Mouse (Mus musculus) midbrain, embryonic 13.5 days (tissue): ENCODE data around the gene Tm7sf3. TPM values are rescaled to one million over a fixed set of nuclear protein-coding genes. Genes with fewer than 3 reads are reported as not detected.

Source experiments
- ATAC-seq: fragments of 200-750 bp; cut with Nextera tagmentation; 2 replicates; pipeline ENCODE4 v1.8.0; 2017; ENCODE audit warnings: mild to moderate bottlenecking, moderate TSS enrichment, moderate library complexity
- H3K27ac ChIP-seq: fragments of 300-500 bp; sonication (generic); 2 replicates; pipeline ENCODE4 v1.5.1; 2015; ENCODE audit warnings: inconsistent platforms, mild to moderate bottlenecking, moderate library complexity
- H3K27me3 ChIP-seq: fragments of 300-500 bp; sonication (generic); 2 replicates; pipeline ENCODE4 v1.6.1; 2015; ENCODE audit warnings: mild to moderate bottlenecking, inconsistent platforms
- H3K36me3 ChIP-seq: fragments of 300-500 bp; sonication (generic); 2 replicates; pipeline ENCODE4 v1.6.1; 2015; ENCODE audit warnings: mild to moderate bottlenecking, inconsistent platforms
- H3K4me1 ChIP-seq: fragments of 300-500 bp; sonication (generic); replicated peaks from 2 replicates; pipeline ENCODE4 v1.6.1; 2015; ENCODE audit warnings: inconsistent platforms
- H3K4me2 ChIP-seq: fragments of 300-500 bp; sonication (generic); replicated peaks from 2 replicates; pipeline ENCODE4 v1.6.1; 2015; ENCODE audit warnings: moderate library complexity, mild to moderate bottlenecking, inconsistent platforms
- H3K4me3 ChIP-seq: fragments of 300-500 bp; sonication (generic); replicated peaks from 2 replicates; pipeline ENCODE4 v1.5.1; 2015; ENCODE audit warnings: mild to moderate bottlenecking, inconsistent platforms
- H3K9ac ChIP-seq: fragments of 300-500 bp; sonication (generic); replicated peaks from 2 replicates; pipeline ENCODE4 v1.6.1; 2015; ENCODE audit warnings: mild to moderate bottlenecking, inconsistent platforms
- H3K9me3 ChIP-seq: fragments of 300-500 bp; sonication (generic); 2 replicates; pipeline ENCODE4 v1.6.1; 2016; ENCODE audit warnings: mild to moderate bottlenecking, inconsistent platforms
- WGBS: fragments of 180-500 bp; shearing (Covaris S2); methylation state at CpG from one replicate; pipeline ENCODE4 v1.1.7; 2015; 5-methylcytosine and 5-hydroxymethylcytosine counted together
- polyA plus RNA-seq: library from polyadenylated mRNA; unstranded; fragments of >200 nt; fragmentation: Nextera tagmentation; extraction: Ambion mirVana; gene quantifications from 2 replicates; pipeline ENCODE4 v1.2.1, GENCODE M21; 2015

The Tm7sf3 gene
- polyA plus RNA-seq, 1 experiment from 2014 or later, result 22.2 TPM

- no peak for ATAC-seq
- Histone ChIP-seq H3K9me3 (no peaks in the 10 kb centered on the region), H3K4me2 (no peak overlapping the region), H3K9ac (no peak overlapping the region), H3K27ac (no peak overlapping the region), H3K4me3 (no peak overlapping the region), H3K4me1 (no peaks in the 10 kb centered on the region), H3K27me3 (no peaks in the 10 kb centered on the region), H3K36me3 (peaks cover 26% of the 10 kb centered on the region)
- 93% methylated on average over 2 of the region's 2 CpGs for WGBS
Observed at GRCm38 (mm10) chr6:146650013-146650412, 7.4 kb upstream of the Tm7sf3 start.

DNA sequence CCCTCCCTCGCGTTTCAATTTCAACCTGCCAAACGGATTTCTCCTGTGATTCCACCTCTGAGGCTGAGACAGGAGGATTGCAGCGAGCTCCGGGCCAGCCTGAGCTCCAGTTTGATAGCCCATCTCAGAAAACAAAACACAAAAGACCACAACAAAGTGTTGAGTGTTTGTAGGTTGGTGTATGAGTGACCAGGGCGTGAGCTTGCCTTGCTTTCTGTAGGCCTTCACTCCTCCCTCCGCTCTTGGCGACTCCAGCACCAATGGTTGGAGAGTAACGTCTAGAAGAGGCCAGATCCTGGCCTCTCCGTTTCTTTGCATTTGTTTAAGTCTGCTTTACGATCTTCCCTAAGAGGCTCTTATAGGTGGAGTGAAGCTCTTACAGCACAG is 553 bp upstream of the Tm7sf3 start:
- 45% methylated on average over 11 of the region's 11 CpGs for WGBS
- peak overlapping the region; percentile 87 for H3K4me2 ChIP-seq
- peaks cover 9% of the 10 kb centered on the region for H3K4me1 ChIP-seq
- H3K4me3 ChIP-seq, result peak overlapping the region; percentile 85
- no peaks in the 10 kb centered on the region for H3K27me3 ChIP-seq
- peak overlapping the region; percentile 83 for H3K9ac ChIP-seq
- ATAC-seq, result no peak
- H3K9me3 ChIP-seq, result no peaks in the 10 kb centered on the region
- no peak overlapping the region for H3K27ac ChIP-seq
- no peaks in the 10 kb centered on the region for H3K36me3 ChIP-seq

DNA sequence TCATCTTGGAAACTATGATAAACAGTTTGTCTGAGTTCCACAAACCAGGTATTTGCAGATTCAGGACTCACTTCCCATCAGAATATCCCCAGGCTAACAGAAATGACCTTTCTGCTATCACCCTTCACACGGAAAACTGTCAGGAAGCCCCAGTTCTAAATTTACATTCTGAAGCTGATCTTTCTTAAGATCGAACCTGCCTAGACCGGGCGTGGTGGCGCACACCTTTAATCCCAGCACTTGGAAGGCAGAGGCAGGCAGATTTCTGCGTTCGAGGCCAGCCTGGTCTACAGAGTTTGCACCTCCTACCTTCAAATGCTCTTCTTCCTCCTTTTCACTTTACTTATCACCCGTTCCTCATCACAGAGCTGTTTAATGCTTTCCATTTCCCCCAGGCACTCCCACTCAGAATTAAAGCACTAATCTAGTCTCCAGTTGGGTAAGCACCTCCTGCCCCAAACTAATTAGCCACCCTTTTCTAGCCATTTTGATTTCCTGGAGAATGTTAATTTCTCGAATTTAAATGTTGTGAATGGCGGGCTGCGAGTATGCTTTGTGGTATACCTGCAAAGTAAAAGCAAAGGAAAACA is 908 bp downstream of the Tm7sf3 start:
- H3K9ac ChIP-seq, result peak overlapping the region; percentile 34; the same call in 1 of the 2 replicates
- H3K27ac ChIP-seq, result 0 out of 2 replicates have a peak overlapping the region, but pooled peaks have one; percentile 31
- H3K4me2 ChIP-seq, result peak overlapping the region; percentile 87
- H3K4me1 ChIP-seq, result peaks cover 9% of the 10 kb centered on the region
- WGBS, result 70% methylated on average over 11 of the region's 11 CpGs
- H3K27me3 ChIP-seq, result no peaks in the 10 kb centered on the region
- no peaks in the 10 kb centered on the region for H3K9me3 ChIP-seq
- peak; percentile 3; the same call in 1 of the 2 replicates for ATAC-seq
- no peaks in the 10 kb centered on the region for H3K36me3 ChIP-seq
- peak overlapping the region; percentile 85 for H3K4me3 ChIP-seq

- Histone ChIP-seq H3K27ac (no peak overlapping the region), H3K4me3 (no peak overlapping the region), H3K4me2 (no peak overlapping the region), H3K36me3 (no peaks in the 10 kb centered on the region), H3K9ac (no peak overlapping the region), H3K4me1 (peaks cover 9% of the 10 kb centered on the region), H3K27me3 (no peaks in the 10 kb centered on the region), H3K9me3 (no peaks in the 10 kb centered on the region)
- 85% methylated on average over 6 of the region's 6 CpGs for WGBS
- no peak for ATAC-seq
Observed at GRCm38 (mm10) chr6:146640991-146641390, 1.6 kb downstream of the Tm7sf3 start.

GRCm38 (mm10) chr6:146640068-146640965 is 2.3 kb downstream of the Tm7sf3 start:
- Histone ChIP-seq H3K4me3 (no peak overlapping the region), H3K36me3 (no peaks in the 10 kb centered on the region), H3K27ac (no peak overlapping the region), H3K27me3 (no peaks in the 10 kb centered on the region), H3K4me1 (peaks cover 9% of the 10 kb centered on the region), H3K9ac (no peak overlapping the region), H3K4me2 (no peak overlapping the region), H3K9me3 (no peaks in the 10 kb centered on the region)
- 89% methylated on average over 7 of the region's 7 CpGs for WGBS
- ATAC-seq, result no peak

DNA sequence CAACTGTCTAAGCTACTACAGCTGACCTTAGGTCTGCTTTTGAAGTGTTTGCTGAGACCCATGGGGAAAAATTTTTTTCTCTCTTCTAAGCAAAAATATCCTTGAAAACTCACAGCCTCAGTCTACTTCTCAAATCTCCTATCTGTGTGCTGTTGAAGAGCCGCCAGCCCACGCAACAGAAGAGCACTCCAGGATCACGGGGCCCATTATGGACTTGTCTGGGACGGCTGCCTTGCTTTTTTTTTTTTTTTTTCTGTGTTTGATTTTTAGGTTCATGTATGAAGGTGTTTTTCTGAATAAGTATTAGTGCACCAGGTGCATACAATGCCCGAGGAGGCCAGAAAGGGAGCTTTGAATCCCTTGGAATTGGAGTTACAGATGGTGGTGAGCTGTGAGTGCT is 6.1 kb downstream of the Tm7sf3 start:
- Histone ChIP-seq H3K27me3 (no peaks in the 10 kb centered on the region), H3K4me2 (no peak overlapping the region), H3K4me3 (no peak overlapping the region), H3K27ac (no peak overlapping the region), H3K9me3 (no peaks in the 10 kb centered on the region), H3K36me3 (no peaks in the 10 kb centered on the region), H3K9ac (no peak overlapping the region), H3K4me1 (peaks cover 16% of the 10 kb centered on the region)
- ATAC-seq, result no peak
- 86% methylated on average over 5 of the region's 5 CpGs for WGBS

DNA sequence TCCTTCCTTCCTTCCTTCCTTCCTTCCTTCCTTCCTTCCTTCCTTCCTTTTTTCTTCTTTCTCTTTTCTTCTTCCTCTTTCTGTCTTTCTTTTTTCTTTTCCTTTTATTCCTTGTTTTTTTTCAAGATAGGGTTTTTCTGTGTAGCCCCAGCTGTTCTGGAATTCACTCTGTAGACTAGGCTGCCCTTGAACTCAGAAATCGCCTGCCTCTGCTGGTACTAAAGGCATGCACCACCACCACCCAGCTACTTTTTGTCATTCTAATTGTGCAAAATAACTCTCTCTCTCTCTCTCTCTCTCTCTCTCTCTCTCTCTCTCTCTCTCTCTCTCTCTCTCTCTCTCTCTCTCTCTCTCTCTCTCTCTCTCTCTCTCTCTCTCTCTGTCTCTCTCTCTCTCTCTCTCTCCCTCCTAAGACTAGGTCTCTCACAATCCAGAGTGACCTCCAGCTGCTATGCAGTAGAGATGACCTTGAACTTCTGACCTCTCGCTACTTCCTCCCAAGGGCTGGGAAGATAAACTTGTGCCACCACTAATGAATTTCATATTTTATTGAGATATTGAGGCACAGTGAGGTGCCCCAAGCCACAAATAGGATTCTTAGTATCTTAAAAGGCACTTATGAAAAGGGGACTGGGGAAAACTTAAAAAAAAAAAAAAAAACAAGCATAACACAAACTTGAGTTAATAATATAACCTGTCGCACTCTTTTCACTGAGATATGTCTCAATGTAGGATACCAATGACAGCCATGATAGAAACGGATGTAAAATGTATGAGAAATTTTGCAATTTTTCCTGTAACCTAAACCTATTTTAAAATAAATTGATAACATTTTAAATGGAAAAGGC is 7.6 kb downstream of the Tm7sf3 start:
- Histone ChIP-seq H3K27ac (no peak overlapping the region), H3K9me3 (no peaks in the 10 kb centered on the region), H3K4me2 (peak overlapping the region; percentile 63; the same call in 1 of the 2 replicates), H3K4me3 (peak overlapping the region; percentile 73), H3K4me1 (peaks cover 16% of the 10 kb centered on the region), H3K27me3 (no peaks in the 10 kb centered on the region), H3K36me3 (no peaks in the 10 kb centered on the region), H3K9ac (no peak overlapping the region)
- 66% methylated on average over 4 of the region's 4 CpGs for WGBS
- ATAC-seq, result no peak

GRCm38 (mm10) chr6:146634015-146634722 is 8.5 kb downstream of the Tm7sf3 start:
- Histone ChIP-seq H3K4me2 (peak overlapping the region; percentile 63), H3K27ac (peak overlapping the region; percentile 75), H3K27me3 (no peaks in the 10 kb centered on the region), H3K4me3 (peak overlapping the region; percentile 73), H3K36me3 (no peaks in the 10 kb centered on the region), H3K9me3 (no peaks in the 10 kb centered on the region), H3K9ac (peak overlapping the region; percentile 81), H3K4me1 (peaks cover 16% of the 10 kb centered on the region)
- under 1% methylated on average over 61 of the region's 82 CpGs for WGBS
- peak; percentile 96 for ATAC-seq

GRCm38 (mm10) chr6:146633629-146634014 is 9.0 kb downstream of the Tm7sf3 start:
- peak overlapping the region; percentile 81 for H3K9ac ChIP-seq
- no peaks in the 10 kb centered on the region for H3K27me3 ChIP-seq
- H3K36me3 ChIP-seq, result no peaks in the 10 kb centered on the region
- no peaks in the 10 kb centered on the region for H3K9me3 ChIP-seq
- H3K4me1 ChIP-seq, result peaks cover 16% of the 10 kb centered on the region
- H3K4me3 ChIP-seq, result peak overlapping the region; percentile 73
- peak overlapping the region; percentile 75; the same call in 1 of the 2 replicates for H3K27ac ChIP-seq
- H3K4me2 ChIP-seq, result peak overlapping the region; percentile 63
- 10% methylated on average over 14 of the region's 14 CpGs for WGBS
- ATAC-seq, result peak; percentile 24

GRCm38 (mm10) chr6:146633097-146633496 is 9.5 kb downstream of the Tm7sf3 start:
- H3K27ac ChIP-seq, result no peak overlapping the region
- H3K4me3 ChIP-seq, result peak overlapping the region; percentile 73
- peak overlapping the region; percentile 63 for H3K4me2 ChIP-seq
- no peaks in the 10 kb centered on the region for H3K36me3 ChIP-seq
- peak; percentile 1; the same call in 1 of the 2 replicates for ATAC-seq
- 0 out of 2 replicates have a peak overlapping the region, but pooled peaks have one; percentile 7 for H3K9ac ChIP-seq
- WGBS, result 35% methylated on average over 8 of the region's 8 CpGs
- no peaks in the 10 kb centered on the region for H3K27me3 ChIP-seq
- peaks cover 18% of the 10 kb centered on the region for H3K4me1 ChIP-seq
- no peaks in the 10 kb centered on the region for H3K9me3 ChIP-seq

- Histone ChIP-seq H3K9me3 (no peaks in the 10 kb centered on the region), H3K4me3 (no peak overlapping the region), H3K36me3 (no peaks in the 10 kb centered on the region), H3K27me3 (no peaks in the 10 kb centered on the region), H3K27ac (no peak overlapping the region), H3K4me2 (no peak overlapping the region), H3K4me1 (peaks cover 18% of the 10 kb centered on the region), H3K9ac (no peak overlapping the region)
- WGBS, result 83% methylated on average over 9 of the region's 9 CpGs
- no peak for ATAC-seq
Observed at GRCm38 (mm10) chr6:146632403-146632802, 10.2 kb downstream of the Tm7sf3 start.
